Mouse (Mus musculus): ENCODE results near the gene Ccdc69. TPM values are rescaled to one million over a fixed set of nuclear protein-coding genes. Genes with fewer than 3 reads are reported as not detected.

Gene Ccdc69
- polyA plus RNA-seq, 1 experiment from 2014 or later = 3.5 TPM

- H3K4me1 ChIP-seq (replicated peaks; ENCODE audit: control insufficient read depth, insufficient read depth, low read length) = no peaks in the 10 kb centered on the region
- TF ChIP-seq CTCF (IDR thresholded peaks at IDR 0.05; ENCODE audit: low read depth) = no peak
- H3K4me3 ChIP-seq (ENCODE audit: low read depth, low read length) = no peak overlapping the region
- 86% methylated on average over 5 of the region's 5 CpGs for WGBS
- H3K4me2 ChIP-seq (replicated peaks; ENCODE audit: low read depth) = no peak overlapping the region
- H3K9ac ChIP-seq (ENCODE audit: low read depth, low read length) = no peak overlapping the region
- H3K36me3 ChIP-seq (ENCODE audit: control insufficient read depth, insufficient read depth) = no peaks in the 10 kb centered on the region
- H3K27ac ChIP-seq (ENCODE audit: low read depth, low read length) = no peak overlapping the region
- H3K27me3 ChIP-seq (replicated peaks; ENCODE audit: control insufficient read depth, insufficient read depth, low read length) = no peaks in the 10 kb centered on the region
- no peaks in the 10 kb centered on the region for H3K9me3 ChIP-seq (ENCODE audit: control insufficient read depth)
- ATAC-seq = no peak
Observed at GRCm38 (mm10) chr11:55060802-55061201, 17.1 kb downstream of the Ccdc69 start.

DNA sequence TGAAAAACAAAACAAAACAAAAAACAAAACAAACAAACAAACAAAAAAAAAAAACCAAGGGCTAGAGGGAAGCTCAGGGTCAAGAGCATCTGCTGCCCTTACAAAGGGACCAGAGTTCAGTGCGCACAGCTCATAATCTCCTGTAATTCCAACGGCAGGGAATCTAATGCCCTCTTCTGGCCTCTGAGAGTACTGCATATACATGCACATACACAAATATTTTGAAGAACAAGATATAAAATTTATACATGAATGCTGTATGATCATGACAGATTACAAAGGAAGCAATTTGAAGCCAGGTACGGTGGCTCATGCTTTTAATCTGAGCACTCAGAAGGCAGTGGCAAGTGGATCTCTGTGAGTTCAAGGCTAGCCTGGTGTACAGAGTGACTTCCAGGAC lies 20.4 kb downstream of the Ccdc69 start:
- Histone ChIP-seq H3K27ac (ENCODE audit: low read depth, low read length) (no peak overlapping the region), H3K4me3 (ENCODE audit: low read depth, low read length) (no peak overlapping the region), H3K9me3 (ENCODE audit: control insufficient read depth) (no peaks in the 10 kb centered on the region), H3K27me3 (replicated peaks; ENCODE audit: control insufficient read depth, insufficient read depth, low read length) (no peaks in the 10 kb centered on the region), H3K36me3 (ENCODE audit: control insufficient read depth, insufficient read depth) (no peaks in the 10 kb centered on the region), H3K9ac (ENCODE audit: low read depth, low read length) (no peak overlapping the region), H3K4me2 (replicated peaks; ENCODE audit: low read depth) (no peak overlapping the region), H3K4me1 (replicated peaks; ENCODE audit: control insufficient read depth, insufficient read depth, low read length) (no peaks in the 10 kb centered on the region)
- 81% methylated on average over 3 of the region's 3 CpGs for WGBS
- no peak for ATAC-seq
- TF ChIP-seq CTCF (IDR thresholded peaks at IDR 0.05; ENCODE audit: low read depth) = peak; percentile 28; the same call in 1 of the 2 replicates

GRCm38 (mm10) chr11:55050837-55051510 lies 27.0 kb downstream of the Ccdc69 start:
- 72% methylated on average over 7 of the region's 7 CpGs for WGBS
- no peak overlapping the region for H3K27ac ChIP-seq (ENCODE audit: low read depth, low read length)
- no peak for TF ChIP-seq CTCF (IDR thresholded peaks at IDR 0.05; ENCODE audit: low read depth)

DNA sequence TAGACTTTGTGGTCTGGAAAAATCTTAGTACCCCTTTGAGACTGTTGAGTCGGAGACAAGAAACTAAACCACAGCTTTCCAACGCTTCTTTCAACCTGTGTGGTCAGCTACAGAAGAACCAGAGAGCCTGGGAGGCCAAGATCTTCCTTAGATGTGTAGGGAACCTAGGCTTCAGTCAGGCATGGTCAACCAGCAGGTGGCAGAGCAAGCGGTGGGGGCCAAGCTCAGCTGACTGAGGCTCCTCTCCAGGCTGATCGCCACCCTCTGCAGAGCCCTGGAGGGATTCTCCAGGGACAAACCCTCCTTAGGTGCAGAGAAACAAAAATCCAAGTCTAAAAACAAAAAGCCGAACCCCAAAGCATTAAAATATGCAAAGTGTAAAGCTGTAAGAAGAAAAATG lies 31.3 kb downstream of the Ccdc69 start:
- ATAC-seq = no peak

More at GRCm38 (mm10) chr11:55050837-55051510, 27.0 kb downstream of the Ccdc69 start:
- Histone ChIP-seq H3K4me3 (ENCODE audit: low read depth, low read length) (no peak overlapping the region), H3K27me3 (replicated peaks; ENCODE audit: control insufficient read depth, insufficient read depth, low read length) (no peaks in the 10 kb centered on the region), H3K4me1 (replicated peaks; ENCODE audit: control insufficient read depth, insufficient read depth, low read length) (no peaks in the 10 kb centered on the region), H3K36me3 (ENCODE audit: control insufficient read depth, insufficient read depth) (no peaks in the 10 kb centered on the region), H3K9ac (ENCODE audit: low read depth, low read length) (no peak overlapping the region), H3K9me3 (ENCODE audit: control insufficient read depth) (no peaks in the 10 kb centered on the region), H3K4me2 (replicated peaks; ENCODE audit: low read depth) (no peak overlapping the region)
- ATAC-seq = no peak

GRCm38 (mm10) chr11:55041348-55041747 lies 36.6 kb downstream of the Ccdc69 start:
- Histone ChIP-seq H3K9ac (ENCODE audit: low read depth, low read length) (no peak overlapping the region), H3K9me3 (ENCODE audit: control insufficient read depth) (no peaks in the 10 kb centered on the region), H3K4me2 (replicated peaks; ENCODE audit: low read depth) (no peak overlapping the region), H3K27ac (ENCODE audit: low read depth, low read length) (no peak overlapping the region), H3K4me3 (ENCODE audit: low read depth, low read length) (no peak overlapping the region), H3K4me1 (replicated peaks; ENCODE audit: control insufficient read depth, insufficient read depth, low read length) (no peaks in the 10 kb centered on the region), H3K36me3 (ENCODE audit: control insufficient read depth, insufficient read depth) (no peaks in the 10 kb centered on the region), H3K27me3 (replicated peaks; ENCODE audit: control insufficient read depth, insufficient read depth, low read length) (no peaks in the 10 kb centered on the region)
- peak; percentile 62 for TF ChIP-seq CTCF (IDR thresholded peaks at IDR 0.05; ENCODE audit: low read depth)
- ATAC-seq = no peak
- WGBS = 80% methylated on average over 4 of the region's 4 CpGs

More for the DNA sequence above, 31.3 kb downstream of the Ccdc69 start:
- peak; percentile 78 for TF ChIP-seq CTCF (IDR thresholded peaks at IDR 0.05; ENCODE audit: low read depth)
- no peaks in the 10 kb centered on the region for H3K27me3 ChIP-seq (replicated peaks; ENCODE audit: control insufficient read depth, insufficient read depth, low read length)
- no peak overlapping the region for H3K4me2 ChIP-seq (replicated peaks; ENCODE audit: low read depth)
- H3K36me3 ChIP-seq (ENCODE audit: control insufficient read depth, insufficient read depth) = no peaks in the 10 kb centered on the region
- H3K9me3 ChIP-seq (ENCODE audit: control insufficient read depth) = no peaks in the 10 kb centered on the region
- no peak overlapping the region for H3K9ac ChIP-seq (ENCODE audit: low read depth, low read length)
- WGBS = 57% methylated on average over 5 of the region's 5 CpGs
- H3K4me3 ChIP-seq (ENCODE audit: low read depth, low read length) = no peak overlapping the region
- H3K4me1 ChIP-seq (replicated peaks; ENCODE audit: control insufficient read depth, insufficient read depth, low read length) = no peaks in the 10 kb centered on the region
- no peak overlapping the region for H3K27ac ChIP-seq (ENCODE audit: low read depth, low read length)

GRCm38 (mm10) chr11:55039591-55039990 lies 38.3 kb downstream of the Ccdc69 start:
- no peak overlapping the region for H3K4me2 ChIP-seq (replicated peaks; ENCODE audit: low read depth)
- no peak overlapping the region for H3K27ac ChIP-seq (ENCODE audit: low read depth, low read length)
- 7% methylated on average over 9 of the region's 9 CpGs for WGBS
- H3K27me3 ChIP-seq (replicated peaks; ENCODE audit: control insufficient read depth, insufficient read depth, low read length) = no peaks in the 10 kb centered on the region
- H3K4me3 ChIP-seq (ENCODE audit: low read depth, low read length) = no peak overlapping the region
- H3K36me3 ChIP-seq (ENCODE audit: control insufficient read depth, insufficient read depth) = no peaks in the 10 kb centered on the region
- no peak overlapping the region for H3K9ac ChIP-seq (ENCODE audit: low read depth, low read length)
- ATAC-seq = no peak
- peak; percentile 98 for TF ChIP-seq CTCF (IDR thresholded peaks at IDR 0.05; ENCODE audit: low read depth)
- H3K9me3 ChIP-seq (ENCODE audit: control insufficient read depth) = no peaks in the 10 kb centered on the region
- no peaks in the 10 kb centered on the region for H3K4me1 ChIP-seq (replicated peaks; ENCODE audit: control insufficient read depth, insufficient read depth, low read length)

Data from intestine, postnatal 0 days (tissue).